Mouse (Mus musculus): ENCODE measurements around the gene Grwd1.

DNA sequence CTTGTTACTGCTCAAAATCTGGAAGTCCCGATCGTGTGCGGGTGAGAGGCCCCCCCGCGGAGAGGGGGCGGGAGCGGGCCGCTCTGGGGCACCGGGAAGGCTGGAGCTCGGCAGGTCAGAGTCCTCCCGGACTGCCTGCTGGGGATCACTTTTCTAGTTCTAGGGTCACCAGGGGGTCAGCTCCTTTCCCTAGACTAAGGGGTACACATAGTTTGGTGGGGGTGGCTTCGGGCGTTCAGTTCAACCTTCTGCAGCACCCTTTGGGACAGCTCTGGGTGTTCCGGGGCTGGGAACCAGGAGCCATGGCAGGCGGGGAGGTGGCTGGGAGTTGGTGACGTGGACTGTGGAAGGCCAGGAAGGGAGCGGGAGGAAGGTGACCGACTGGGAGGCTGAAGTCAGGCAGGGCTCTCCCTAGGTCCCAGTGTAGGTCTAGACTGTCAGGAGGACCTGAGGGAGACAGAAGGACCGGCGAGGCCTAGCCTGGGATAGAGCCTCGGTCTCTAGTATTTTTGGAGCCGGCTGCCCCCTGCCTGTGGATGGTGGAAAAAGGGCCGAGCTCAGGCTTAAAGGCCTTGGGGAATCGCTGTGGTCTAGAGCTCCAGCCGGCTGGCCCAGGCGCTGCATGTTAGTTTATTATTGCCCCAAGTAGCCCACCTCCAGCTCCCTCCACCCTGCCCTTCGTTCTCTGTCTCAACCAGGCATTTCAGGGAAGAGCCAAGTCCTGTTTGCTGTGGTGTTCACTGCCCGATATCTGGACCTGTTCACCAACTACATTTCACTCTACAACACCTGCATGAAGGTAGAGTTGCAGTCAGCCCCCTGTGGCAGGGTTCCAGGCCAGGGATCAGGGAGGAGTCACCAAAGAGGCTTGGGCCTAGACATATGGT, 42.6 kb upstream of the Grwd1 start:
- no peak for TF ChIP-seq GATA1 (IDR thresholded peaks at IDR 0.05; ENCODE audit: borderline replicate concordance, low read length)
- no peak for TF ChIP-seq CTCF (IDR thresholded peaks at IDR 0.05; ENCODE audit: low read depth, low read length)
- no peak for TF ChIP-seq POLR2AphosphoS5 (IDR thresholded peaks at IDR 0.05; ENCODE audit: insufficient replicate concordance, low read depth, low read length)
- TF ChIP-seq TAL1 (conservative IDR thresholded peaks at IDR 0.05; ENCODE audit: low read depth, low read length) = no peak

Measured in G1E (cell line).